Mouse (Mus musculus) stomach, embryonic 14.5 days (tissue): ENCODE results near the gene Pop5. TPM values are rescaled to one million over a fixed set of nuclear protein-coding genes. Genes with fewer than 3 reads are reported as not detected.
A peak's percentile ranks its signal among the peaks of the same experiment; 100 is the strongest.

Source experiments
- ATAC-seq: fragments of 200-750 bp; cut with Nextera tagmentation; 2 replicates; pipeline ENCODE4 v1.8.0; 2017; ENCODE audit warnings: low read depth, moderate TSS enrichment; ENCODE audit not compliant: insufficient number of reproducible peaks, insufficient read depth, low FRiP score
- H3K27ac ChIP-seq: fragments of 300-500 bp; sonication (generic); 2 replicates; pipeline ENCODE4 v1.5.1; 2014; ENCODE audit warnings: mild to moderate bottlenecking, low read length, moderate library complexity, mixed read lengths
- H3K27me3 ChIP-seq: fragments of 300-500 bp; sonication (generic); 2 replicates; pipeline ENCODE4 v1.6.1; 2014; ENCODE audit warnings: low read length, control low read depth, mixed read lengths; ENCODE audit not compliant: control insufficient read depth, insufficient read depth
- H3K36me3 ChIP-seq: fragments of 300-500 bp; sonication (generic); 2 replicates; pipeline ENCODE4 v1.6.1; 2014; ENCODE audit warnings: mild to moderate bottlenecking, control low read depth, low read length, moderate library complexity, mixed read lengths; ENCODE audit not compliant: control insufficient read depth, insufficient read depth
- H3K4me1 ChIP-seq: fragments of 300-500 bp; sonication (generic); 2 replicates; pipeline ENCODE4 v1.6.1; 2014; ENCODE audit warnings: low read length, control low read depth, mixed read lengths; ENCODE audit not compliant: control insufficient read depth, insufficient read depth
- H3K4me2 ChIP-seq: fragments of 300-500 bp; sonication (generic); replicated peaks from 2 replicates; pipeline ENCODE4 v1.6.1; 2014; ENCODE audit warnings: low read depth, low read length, control low read depth
- H3K4me3 ChIP-seq: fragments of 300-500 bp; sonication (generic); 2 replicates; pipeline ENCODE4 v1.5.1; 2014; ENCODE audit warnings: low read depth, low read length, control low read depth
- H3K9ac ChIP-seq: fragments of 300-500 bp; sonication (generic); replicated peaks from 2 replicates; pipeline ENCODE4 v1.6.1; 2014; ENCODE audit warnings: low read depth, mild to moderate bottlenecking, control low read depth, low read length, moderate library complexity, mixed read lengths
- H3K9me3 ChIP-seq: fragments of 300-500 bp; sonication (generic); 2 replicates; pipeline ENCODE4 v1.6.1; 2016; ENCODE audit warnings: low read depth, low read length, control low read depth; ENCODE audit not compliant: control insufficient read depth
- WGBS: fragments of 180-500 bp; shearing (Covaris S2); extraction: QIAGEN DNeasy Blood & Tissue Kit; methylation state at CpG from one replicate; pipeline ENCODE4 v1.1.7; 2014; 5-methylcytosine and 5-hydroxymethylcytosine counted together
- polyA plus RNA-seq: library from polyadenylated mRNA; unstranded; fragments of >200 nt; fragmentation: Nextera tagmentation; extraction: Ambion mirVana; gene quantifications from 2 replicates; pipeline ENCODE4 v1.2.1, GENCODE M21; 2014

The Pop5 gene
- polyA plus RNA-seq, 1 experiment from 2014 or later = 97.7 TPM

DNA sequence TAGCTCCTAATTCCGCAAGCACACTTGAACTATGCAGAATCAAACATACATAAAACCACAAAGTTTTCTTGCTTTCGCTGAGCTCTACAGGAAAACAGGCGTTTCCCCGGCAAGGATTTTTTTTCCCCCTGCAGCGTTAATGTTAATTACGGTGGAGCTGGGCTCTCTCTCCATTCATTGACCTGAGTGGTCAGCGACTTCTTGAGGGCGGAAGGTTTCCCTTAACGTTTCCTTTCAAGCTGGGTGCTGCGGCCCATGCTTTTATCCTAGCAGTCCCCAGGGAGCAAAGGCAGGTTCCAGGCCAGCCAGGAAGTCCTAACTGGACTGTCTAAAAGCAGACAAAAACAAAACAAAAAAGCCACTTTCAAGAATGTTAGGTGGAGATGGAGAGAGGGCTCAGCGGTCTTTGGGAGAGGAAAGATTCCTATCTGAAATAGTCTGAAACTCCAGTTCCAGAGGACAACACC is 3.1 kb downstream of the Pop5 start:
- Histone ChIP-seq H3K4me1 (no peaks in the 10 kb centered on the region), H3K27ac (no peak overlapping the region), H3K36me3 (peaks cover 41% of the 10 kb centered on the region), H3K4me3 (peak overlapping the region; percentile 94), H3K9me3 (no peaks in the 10 kb centered on the region), H3K4me2 (peak overlapping the region; percentile 63), H3K27me3 (no peaks in the 10 kb centered on the region), H3K9ac (no peak overlapping the region)
- ATAC-seq = no peak
- WGBS = 7% methylated on average over 11 of the region's 11 CpGs

DNA sequence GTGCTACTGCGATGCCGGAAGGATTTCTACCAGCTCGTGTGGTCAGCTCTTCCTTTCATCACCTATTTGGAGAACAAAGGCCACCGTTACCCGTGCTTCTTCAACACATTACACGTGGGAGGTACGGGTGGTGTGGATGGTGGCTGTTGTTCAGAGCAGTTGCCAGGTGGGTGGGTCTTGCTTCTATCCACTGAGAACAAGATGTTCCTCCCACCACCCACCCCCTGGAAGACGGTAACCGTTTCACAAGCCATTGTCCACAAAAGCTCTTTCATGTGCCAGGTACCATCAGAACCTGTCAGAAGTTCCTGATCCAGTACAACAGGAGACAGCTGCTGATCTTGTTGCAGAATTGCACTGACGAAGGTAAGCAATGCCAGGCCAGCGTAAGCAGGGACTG is 4.6 kb downstream of the Pop5 start:
- no peaks in the 10 kb centered on the region for H3K27me3 ChIP-seq
- WGBS = 86% methylated on average over 11 of the region's 11 CpGs
- H3K36me3 ChIP-seq = peaks cover 56% of the 10 kb centered on the region

DNA sequence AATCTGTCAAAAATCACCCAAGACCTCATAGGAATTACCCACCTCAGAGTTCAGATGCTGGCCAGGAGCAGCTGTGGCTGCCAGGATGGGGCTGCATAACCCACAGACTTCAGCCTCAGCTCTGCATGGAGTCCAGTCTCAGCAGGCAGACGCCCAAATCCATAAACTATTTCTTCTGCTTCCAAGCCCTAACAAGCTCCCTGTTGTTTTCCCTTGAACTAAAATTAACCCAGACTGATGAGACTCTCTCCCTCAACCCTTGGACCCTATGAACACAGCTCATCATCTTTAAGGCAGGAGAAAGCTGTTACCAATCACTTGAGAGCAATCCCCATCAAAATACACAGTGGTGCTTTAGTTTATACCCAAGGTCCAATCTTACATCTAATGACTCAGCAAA is 19.8 kb downstream of the Pop5 start:
- ATAC-seq = no peak
- no peak overlapping the region for H3K4me2 ChIP-seq
- H3K4me3 ChIP-seq = no peak overlapping the region
- H3K27me3 ChIP-seq = no peaks in the 10 kb centered on the region
- no peaks in the 10 kb centered on the region for H3K4me1 ChIP-seq
- 88% methylated on average over 1 of the region's 1 CpGs for WGBS
- no peak overlapping the region for H3K9ac ChIP-seq
- no peak overlapping the region for H3K27ac ChIP-seq
- no peaks in the 10 kb centered on the region for H3K9me3 ChIP-seq
- H3K36me3 ChIP-seq = peaks cover 63% of the 10 kb centered on the region

More for the DNA sequence above, 4.6 kb downstream of the Pop5 start:
- Histone ChIP-seq H3K9ac (no peak overlapping the region), H3K4me1 (no peaks in the 10 kb centered on the region), H3K27ac (no peak overlapping the region), H3K4me2 (no peak overlapping the region), H3K9me3 (no peaks in the 10 kb centered on the region), H3K4me3 (no peak overlapping the region)
- ATAC-seq = no peak

DNA sequence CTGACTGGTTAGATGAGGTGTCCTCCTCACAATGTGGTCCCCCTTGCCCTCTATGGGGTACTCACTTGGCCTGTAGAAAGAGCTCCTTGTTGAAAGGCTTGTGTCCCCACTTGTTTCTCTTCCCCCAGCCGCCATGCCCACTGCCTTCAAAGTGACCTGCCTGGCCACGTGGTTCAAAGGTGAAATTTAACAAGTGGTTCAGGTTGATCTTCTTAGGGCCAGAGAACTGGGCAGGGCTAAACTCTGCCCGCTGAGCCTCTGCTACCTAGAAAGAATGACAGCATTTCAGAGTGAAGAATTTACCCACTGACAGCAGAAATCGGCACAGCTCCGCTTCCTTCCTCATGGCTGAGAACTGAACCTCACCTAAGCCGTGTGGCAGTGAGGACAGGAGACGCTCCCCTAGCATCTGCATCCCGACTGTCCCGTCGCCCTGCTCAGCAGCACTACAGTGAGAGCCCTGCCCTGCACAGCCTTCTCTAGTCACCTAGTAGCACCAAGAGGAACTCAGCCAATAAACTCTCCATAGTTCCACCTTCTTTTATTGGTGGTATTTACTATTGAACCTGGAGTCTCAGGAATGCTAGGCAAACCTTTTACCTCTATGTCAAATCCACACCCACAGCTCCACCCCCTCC is 21.4 kb downstream of the Pop5 start:
- Histone ChIP-seq H3K9me3 (no peaks in the 10 kb centered on the region), H3K27ac (no peak overlapping the region), H3K4me3 (no peak overlapping the region), H3K4me2 (no peak overlapping the region), H3K4me1 (no peaks in the 10 kb centered on the region), H3K9ac (no peak overlapping the region), H3K36me3 (peaks cover 50% of the 10 kb centered on the region), H3K27me3 (no peaks in the 10 kb centered on the region)
- 76% methylated on average over 10 of the region's 10 CpGs for WGBS
- no peak for ATAC-seq

DNA sequence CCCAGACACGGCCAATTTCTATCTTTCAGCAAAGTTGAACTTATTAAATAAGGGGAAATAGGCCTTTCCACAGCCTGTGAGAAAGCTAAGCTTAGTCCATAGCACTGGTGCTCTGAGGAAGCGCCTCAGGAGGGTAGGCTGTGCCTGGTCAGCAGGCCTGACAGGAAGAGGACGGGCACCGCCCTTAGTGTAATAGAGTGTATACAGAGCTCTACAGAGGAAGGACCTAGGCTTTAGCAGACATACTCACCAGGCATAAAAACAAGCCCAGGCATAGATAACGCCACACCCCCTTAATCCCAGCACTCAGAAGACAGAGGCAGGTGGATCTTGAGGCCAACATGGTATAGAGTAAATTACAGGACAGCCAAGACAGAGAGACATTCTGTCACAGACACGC is 24.7 kb downstream of the Pop5 start:
- ATAC-seq = no peak
- no peak overlapping the region for H3K4me3 ChIP-seq
- no peak overlapping the region for H3K9ac ChIP-seq
- H3K4me1 ChIP-seq = no peaks in the 10 kb centered on the region
- 87% methylated on average over 6 of the region's 6 CpGs for WGBS
- H3K9me3 ChIP-seq = no peaks in the 10 kb centered on the region
- peaks cover 51% of the 10 kb centered on the region for H3K36me3 ChIP-seq
- no peak overlapping the region for H3K27ac ChIP-seq
- H3K27me3 ChIP-seq = no peaks in the 10 kb centered on the region
- H3K4me2 ChIP-seq = no peak overlapping the region

DNA sequence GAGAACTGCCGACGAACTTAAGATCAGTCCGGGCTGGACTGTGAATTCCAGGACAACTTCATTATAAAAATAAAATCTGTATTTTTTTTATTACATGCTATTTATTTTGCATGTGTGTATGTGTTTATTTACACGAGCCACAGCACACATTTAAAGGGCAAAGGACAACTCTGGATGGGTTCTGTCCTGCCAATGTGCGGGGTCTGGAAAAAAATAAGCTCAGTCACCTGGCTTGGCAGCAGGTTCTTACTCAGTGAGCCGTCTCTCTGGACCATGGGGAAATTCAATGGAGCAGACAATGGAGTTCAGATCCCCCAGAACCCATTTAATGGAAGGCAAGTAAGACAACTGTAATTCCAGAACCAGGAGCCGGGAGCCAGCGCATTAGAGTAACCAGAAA is 25.5 kb downstream of the Pop5 start:
- Histone ChIP-seq H3K27ac (no peak overlapping the region), H3K9ac (no peak overlapping the region), H3K4me1 (peaks cover 5% of the 10 kb centered on the region; the same call in 1 of the 2 replicates), H3K4me2 (no peak overlapping the region), H3K36me3 (peaks cover 43% of the 10 kb centered on the region), H3K4me3 (no peak overlapping the region), H3K9me3 (no peaks in the 10 kb centered on the region), H3K27me3 (no peaks in the 10 kb centered on the region)
- ATAC-seq = no peak
- WGBS = 88% methylated on average over 8 of the region's 8 CpGs

DNA sequence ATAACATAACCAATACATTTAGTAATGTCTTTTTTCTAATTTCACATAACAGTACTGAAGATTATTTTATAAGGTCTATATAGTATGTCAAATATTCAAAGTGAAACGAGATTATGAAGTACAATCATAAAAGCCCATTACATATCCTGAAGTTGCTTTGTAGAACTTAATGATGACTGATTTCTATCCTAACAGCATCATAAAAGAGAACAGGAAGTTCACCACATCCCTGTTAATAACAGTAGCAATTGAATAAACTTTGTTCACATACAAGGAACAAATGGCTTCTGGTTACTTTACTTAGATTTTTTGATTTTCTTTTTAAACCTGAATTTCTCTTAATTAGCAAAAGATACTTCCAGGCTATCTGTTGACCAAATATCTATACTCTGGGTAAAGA is 26.2 kb downstream of the Pop5 start:
- H3K9ac ChIP-seq = no peak overlapping the region
- no peaks in the 10 kb centered on the region for H3K27me3 ChIP-seq
- WGBS = 77% methylated on average over 1 of the region's 1 CpGs
- no peak overlapping the region for H3K4me3 ChIP-seq
- H3K9me3 ChIP-seq = no peaks in the 10 kb centered on the region
- H3K36me3 ChIP-seq = peaks cover 41% of the 10 kb centered on the region
- peaks cover 9% of the 10 kb centered on the region; the same call in 1 of the 2 replicates for H3K4me1 ChIP-seq
- ATAC-seq = no peak
- no peak overlapping the region for H3K27ac ChIP-seq
- no peak overlapping the region for H3K4me2 ChIP-seq

DNA sequence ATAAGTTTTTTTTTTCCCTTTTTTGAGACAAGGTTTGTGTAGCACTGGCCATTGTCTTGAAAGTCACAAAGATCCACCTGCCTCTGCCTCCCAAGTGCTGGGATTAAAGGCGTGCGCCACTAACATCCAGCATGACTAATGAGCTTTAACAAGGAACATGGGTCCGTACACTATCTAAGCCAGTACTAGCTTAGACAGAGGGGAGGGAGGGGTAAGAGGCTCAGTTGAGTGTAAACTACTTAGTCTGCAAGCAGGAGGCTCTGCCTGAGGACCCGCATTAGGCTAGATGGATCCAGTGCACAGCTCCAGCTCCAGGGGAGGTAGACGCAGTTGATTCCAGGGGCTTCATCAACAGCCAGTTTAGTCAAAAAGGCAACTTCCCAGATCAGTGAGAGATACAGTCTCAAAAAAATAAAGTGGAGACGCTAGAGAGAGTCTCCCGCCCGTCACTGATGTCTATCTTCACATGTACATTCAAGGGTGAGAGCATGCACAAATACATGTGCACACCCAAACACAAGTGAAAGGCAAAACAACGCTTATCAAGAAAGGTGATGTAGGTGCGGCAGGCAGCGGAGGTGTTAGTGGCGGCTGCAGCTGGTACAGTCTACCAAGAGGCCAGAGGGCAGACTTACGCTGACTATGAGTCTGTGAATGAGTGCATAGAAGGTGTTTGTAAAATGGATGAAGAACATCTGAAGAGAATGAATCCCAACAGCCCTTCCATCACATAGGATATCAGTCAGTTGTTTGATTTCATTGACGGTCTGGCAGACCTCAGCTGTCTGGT is 27.1 kb downstream of the Pop5 start:
- H3K9me3 ChIP-seq = no peaks in the 10 kb centered on the region
- H3K27me3 ChIP-seq = no peaks in the 10 kb centered on the region
- WGBS = 79% methylated on average over 14 of the region's 14 CpGs
- peaks cover 33% of the 10 kb centered on the region for H3K36me3 ChIP-seq
- no peak overlapping the region for H3K9ac ChIP-seq
- H3K4me2 ChIP-seq = no peak overlapping the region
- no peak for ATAC-seq
- H3K27ac ChIP-seq = no peak overlapping the region
- peaks cover 9% of the 10 kb centered on the region; the same call in 1 of the 2 replicates for H3K4me1 ChIP-seq
- H3K4me3 ChIP-seq = no peak overlapping the region
